Mouse (Mus musculus): ENCODE measurements at regions not wholly inside any gene's neighbourhood (a gene's known extent, or its start where the extent isn't known, plus 50 kb on each side); places are given as distances from the start of the nearest gene placed in this dataset.

DNA sequence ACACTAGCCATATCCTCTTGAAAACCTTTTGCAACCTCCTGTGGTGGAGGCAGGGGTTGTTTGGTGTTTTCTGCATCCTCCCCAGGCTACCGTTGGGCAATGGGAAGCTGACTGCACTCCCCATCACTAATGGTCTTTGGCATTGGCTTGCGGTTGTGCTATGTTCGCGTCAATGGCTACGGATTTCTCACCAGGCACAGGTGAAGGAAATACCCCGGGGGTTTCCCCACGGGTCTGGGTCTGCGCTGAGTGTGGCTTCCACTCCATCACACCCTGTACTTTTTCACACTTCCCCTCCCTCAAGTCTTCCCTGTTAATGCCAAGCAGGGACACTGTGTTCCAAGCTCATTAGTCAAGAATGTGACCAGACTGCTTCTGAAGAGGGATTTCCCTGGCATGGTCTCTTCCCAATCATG lies 72.9 kb downstream of the Edn1 start:
- TF ChIP-seq POLR2A (IDR thresholded peaks at IDR 0.05; ENCODE audit: borderline replicate concordance, control insufficient read depth, low read depth, low read length) (no peak), CTCF (IDR thresholded peaks at IDR 0.05; ENCODE audit: control insufficient read depth, insufficient read depth, low read length) (no peak)
